Mouse (Mus musculus) lung, adult 2 months (tissue): Measurements from ENCODE around the gene Arl15. TPM values are rescaled to one million over a fixed set of nuclear protein-coding genes. Genes with fewer than 3 reads are reported as not detected.
A peak's percentile ranks its signal among the peaks of the same experiment; 100 is the strongest.

Experiments used
- DNase-seq: peaks from one replicate; pipeline ENCODE4 v3.0.0; 2022
- H3K4me1 ChIP-seq: fragments of 200-500 bp; 2 replicates; pipeline ENCODE4 v1.6.1; 2011; ENCODE audit warnings: low read length; ENCODE audit not compliant: control insufficient read depth, insufficient read depth
- H3K4me3 ChIP-seq: fragments of 200-500 bp; replicated peaks from 2 replicates; pipeline ENCODE3; 2011; ENCODE audit warnings: low read depth, mild to moderate bottlenecking, control low read depth, low read length; ENCODE audit errors: extremely low read depth
- CTCF ChIP-seq: fragments of 200-500 bp; IDR thresholded peaks from 2 replicates; pipeline ENCODE4 v1.5.1; 2011; ENCODE audit warnings: mild to moderate bottlenecking, low read length, control low read depth; ENCODE audit not compliant: insufficient read depth
- POLR2A ChIP-seq: fragments of 200-500 bp; IDR thresholded peaks from 2 replicates; pipeline ENCODE4 v1.6.1; 2011; ENCODE audit warnings: low read depth, mild to moderate bottlenecking, control low read depth, low read length, borderline replicate concordance; ENCODE audit errors: extremely low read depth
- WGBS: fragments of 180-500 bp; shearing (Covaris S2); methylation state at CpG from one replicate; pipeline ENCODE4 v1.1.7; 2018; 5-methylcytosine and 5-hydroxymethylcytosine counted together
- polyA plus RNA-seq: library from polyadenylated mRNA; depleted of rRNA; stranded (reverse); fragments of >200 nt; gene quantifications from 2 replicates; pipeline ENCODE4 v1.2.3, GENCODE M21; 2012

Arl15 gene
- polyA plus RNA-seq, 1 experiment: 15.1 TPM

- Histone ChIP-seq H3K4me1 (no peaks in the 10 kb centered on the region; the same call in 1 of the 2 replicates), H3K4me3 (no peak overlapping the region)
- no peak for TF ChIP-seq CTCF
- TF ChIP-seq POLR2A: no peak
- WGBS: 100% methylated on average over 2 of the region's 2 CpGs
- no peak for DNase-seq
Observed at GRCm38 (mm10) chr13:114053261-114053660, 259.0 kb downstream of the Arl15 start.

GRCm38 (mm10) chr13:114055686-114056085 is 261.4 kb downstream of the Arl15 start:
- no peak for DNase-seq
- no peak for TF ChIP-seq POLR2A
- no peak for TF ChIP-seq CTCF
- WGBS: 88% methylated on average over 9 of the region's 9 CpGs
- H3K4me3 ChIP-seq: no peak overlapping the region
- H3K4me1 ChIP-seq: no peaks in the 10 kb centered on the region; the same call in 1 of the 2 replicates

GRCm38 (mm10) chr13:114060258-114060657 is 266.0 kb downstream of the Arl15 start:
- 72% methylated on average over 6 of the region's 6 CpGs for WGBS
- DNase-seq: no peak
- Histone ChIP-seq H3K4me3 (no peak overlapping the region), H3K4me1 (no peaks in the 10 kb centered on the region; the same call in 1 of the 2 replicates)
- TF ChIP-seq POLR2A (no peak), CTCF (no peak)

- Histone ChIP-seq H3K4me3 (no peak overlapping the region), H3K4me1 (no peaks in the 10 kb centered on the region; the same call in 1 of the 2 replicates)
- TF ChIP-seq CTCF (no peak), POLR2A (no peak)
- no peak for DNase-seq
- 89% methylated on average over 7 of the region's 7 CpGs for WGBS
Observed at GRCm38 (mm10) chr13:114061234-114061633, 266.9 kb downstream of the Arl15 start.

GRCm38 (mm10) chr13:114064069-114064468 is 269.8 kb downstream of the Arl15 start:
- WGBS: 70% methylated on average over 9 of the region's 9 CpGs
- Histone ChIP-seq H3K4me1 (no peaks in the 10 kb centered on the region), H3K4me3 (no peak overlapping the region)
- no peak for DNase-seq
- TF ChIP-seq CTCF: no peak
- TF ChIP-seq POLR2A: no peak

- H3K4me1 ChIP-seq: no peaks in the 10 kb centered on the region
- TF ChIP-seq POLR2A (no peak), CTCF (no peak)
- 61% methylated on average over 6 of the region's 6 CpGs for WGBS
- no peak for DNase-seq
- H3K4me3 ChIP-seq: no peak overlapping the region
Observed at GRCm38 (mm10) chr13:114065012-114065411, 270.7 kb downstream of the Arl15 start.

GRCm38 (mm10) chr13:114068421-114068820 is 274.1 kb downstream of the Arl15 start:
- no peak for DNase-seq
- no peak for TF ChIP-seq POLR2A
- TF ChIP-seq CTCF: no peak
- WGBS: 95% methylated on average over 5 of the region's 5 CpGs
- Histone ChIP-seq H3K4me1 (no peaks in the 10 kb centered on the region), H3K4me3 (no peak overlapping the region)

- TF ChIP-seq POLR2A (no peak), CTCF (no peak)
- no peak for DNase-seq
- 82% methylated on average over 7 of the region's 7 CpGs for WGBS
- Histone ChIP-seq H3K4me1 (no peaks in the 10 kb centered on the region), H3K4me3 (no peak overlapping the region)
Observed at GRCm38 (mm10) chr13:114071439-114071838, 277.1 kb downstream of the Arl15 start.

GRCm38 (mm10) chr13:114074471-114074870 is 280.2 kb downstream of the Arl15 start:
- Histone ChIP-seq H3K4me3 (no peak overlapping the region), H3K4me1 (no peaks in the 10 kb centered on the region)
- no peak for DNase-seq
- TF ChIP-seq CTCF: no peak
- TF ChIP-seq POLR2A: no peak
- 78% methylated on average over 8 of the region's 8 CpGs for WGBS

- TF ChIP-seq POLR2A (no peak), CTCF (peak; percentile 11; the same call in 1 of the 2 replicates)
- no peak for DNase-seq
- Histone ChIP-seq H3K4me3 (no peak overlapping the region), H3K4me1 (no peaks in the 10 kb centered on the region)
- WGBS: 67% methylated on average over 9 of the region's 9 CpGs
Observed at GRCm38 (mm10) chr13:114075724-114076384, 281.5 kb downstream of the Arl15 start.
